Mouse (Mus musculus) liver, postnatal 0 days (tissue): ENCODE measurements at regions not wholly inside any gene's neighbourhood (a gene's known extent, or its start where the extent isn't known, plus 50 kb on each side); places are given as distances from the start of the nearest gene placed in this dataset.

Source experiments
- CTCF ChIP-seq: sonication (generic); IDR thresholded peaks from 2 replicates; pipeline ENCODE4 v1.5.1; 2016; ENCODE audit warnings: antibody characterized with exemption, low read depth
- EP300 ChIP-seq: IDR thresholded peaks from 2 replicates; pipeline ENCODE4 v1.6.1; 2016; ENCODE audit warnings: antibody characterized with exemption, low read depth, mild to moderate bottlenecking

DNA sequence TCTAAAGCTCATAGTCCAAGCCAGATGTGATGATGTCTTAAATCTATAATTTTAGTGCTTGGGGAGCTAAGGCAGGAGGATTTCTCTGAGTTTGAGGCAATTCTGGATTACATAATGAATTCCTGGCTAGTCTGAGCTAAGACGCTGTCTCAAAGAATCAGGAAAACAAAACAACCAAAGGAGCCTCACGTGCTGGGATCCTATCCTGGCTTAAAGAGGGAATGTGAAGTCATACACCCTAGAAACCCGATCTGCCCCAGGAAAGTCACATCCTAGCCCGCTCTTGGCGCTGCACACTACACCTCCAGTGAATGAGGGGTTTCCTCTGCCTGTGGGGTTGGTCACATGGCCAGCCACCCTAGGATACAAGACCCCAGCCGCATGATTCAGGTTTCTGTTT, 211.2 kb downstream of the Glrx3 start:
- TF ChIP-seq CTCF (no peak), EP300 (no peak)
